Mouse (Mus musculus): Measurements from ENCODE around the gene Msi2.

The Msi2 gene

GRCm38 (mm10) chr11:88638254-88638653 is 80.1 kb downstream of the Msi2 start:
- CTCF ChIA-PET, result no interaction called here

DNA sequence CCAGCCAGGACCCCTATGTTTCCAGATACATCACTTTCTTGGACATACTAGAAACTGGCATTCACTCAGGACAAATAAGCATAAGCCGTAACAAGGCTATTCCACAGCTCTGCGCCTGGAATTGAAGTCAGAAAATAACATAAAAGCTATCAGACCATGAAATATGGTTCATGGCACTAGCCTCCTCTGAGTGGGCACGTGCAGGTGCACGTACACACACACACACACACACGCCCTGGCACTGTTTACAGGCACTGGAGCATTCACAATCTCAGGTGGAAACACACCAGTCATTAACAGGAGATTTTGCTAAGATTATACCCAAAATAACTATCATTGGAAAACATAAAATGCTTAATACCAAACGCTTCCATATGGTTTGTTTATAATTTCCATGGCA is 81.4 kb downstream of the Msi2 start:
- CTCF ChIA-PET, result interaction anchor here (0.6 to 1.0 kb wide), 2 partner anchors 22 to 1360 kb away, joined by 3 read pairs; no protein-coding TSS in a partner anchor

GRCm38 (mm10) chr11:88636319-88636718 is 82.0 kb downstream of the Msi2 start:
- CTCF ChIA-PET, result interaction anchor here (0.6 to 1.0 kb wide), 2 partner anchors 11 to 22 kb away, joined by 3 to 6 read pairs; no protein-coding TSS in a partner anchor

DNA sequence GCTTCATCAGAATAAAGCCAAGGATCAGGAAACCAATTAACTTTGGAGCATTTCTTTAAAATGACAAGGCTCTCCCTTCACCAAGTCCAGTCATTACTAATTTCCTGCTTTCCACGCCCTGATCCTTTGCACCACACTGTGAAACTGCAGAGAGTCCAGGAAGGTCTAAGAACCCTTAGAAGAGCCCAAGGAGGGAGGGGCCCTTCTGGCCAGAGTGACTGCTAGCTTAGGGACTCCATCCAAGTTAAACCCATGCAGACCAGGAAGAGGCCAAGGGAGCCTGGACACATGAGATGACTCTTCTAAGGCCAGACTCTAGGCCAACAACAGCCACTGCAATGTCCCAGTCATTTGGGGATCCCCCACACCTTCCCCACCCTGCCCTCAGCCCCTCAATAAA is 83.7 kb downstream of the Msi2 start:
- CTCF ChIA-PET, result interaction anchor here (0.6 kb wide), 1 partner anchor 222 kb away, joined by 12 read pairs; no protein-coding TSS in a partner anchor

DNA sequence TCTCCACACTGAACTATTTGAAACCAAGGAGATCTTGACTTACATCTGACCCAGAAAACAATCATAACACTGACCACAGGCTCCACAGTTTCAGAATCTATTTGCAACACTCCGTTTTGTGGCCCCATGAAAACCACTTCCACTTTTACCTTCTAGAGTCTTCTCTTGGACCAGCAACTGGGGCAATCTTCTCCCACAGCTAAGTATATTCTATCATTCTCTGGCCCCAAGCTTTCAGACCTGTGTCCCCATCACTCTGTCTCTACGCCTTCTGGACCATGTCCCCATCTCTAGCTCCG is 86.4 kb downstream of the Msi2 start:
- CTCF ChIA-PET, result no interaction called here

DNA sequence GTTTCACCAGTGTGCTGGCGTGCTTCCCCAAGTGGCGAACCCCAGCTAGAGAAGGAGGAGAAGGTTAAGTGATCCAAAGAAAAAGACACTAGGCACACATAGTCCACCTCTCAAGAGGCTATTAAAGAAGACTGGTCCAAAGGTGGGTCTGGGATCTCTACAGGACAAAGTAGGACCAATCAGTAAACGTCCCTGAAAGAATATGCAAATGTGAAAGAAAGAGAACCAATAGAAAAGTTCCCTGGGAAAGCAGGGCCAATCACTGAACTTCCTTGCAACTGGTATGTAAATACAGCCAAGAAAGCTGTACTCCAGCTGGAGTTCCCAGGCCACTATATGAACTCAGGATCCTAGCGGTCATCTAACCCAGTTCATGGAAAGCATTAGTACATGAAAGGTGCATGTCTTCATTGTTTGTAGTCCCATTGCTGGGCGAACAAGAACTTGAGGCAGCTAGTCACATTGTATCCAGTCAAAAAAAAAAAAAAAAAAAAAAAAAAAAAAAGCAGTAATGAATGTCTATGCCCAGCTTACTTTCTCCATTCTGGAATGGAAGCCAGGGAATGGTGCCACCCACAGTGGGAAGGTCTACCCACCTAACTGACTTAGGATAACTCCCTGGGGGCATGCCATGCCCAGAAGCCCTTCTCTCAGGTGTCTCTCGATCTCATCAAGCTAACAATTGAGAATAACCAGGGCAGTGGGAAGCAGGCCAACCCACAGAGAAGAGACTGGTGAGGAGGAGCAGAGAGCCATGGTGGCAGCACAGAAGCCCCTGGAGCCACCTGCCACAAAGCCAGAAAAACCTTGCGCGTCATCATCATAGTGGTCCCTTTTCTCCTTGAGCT is 87.0 kb downstream of the Msi2 start:
- CTCF ChIA-PET, result interaction anchor here (0.6 kb wide), 1 partner anchor 85 kb away, joined by 5 read pairs; no protein-coding TSS in a partner anchor

DNA sequence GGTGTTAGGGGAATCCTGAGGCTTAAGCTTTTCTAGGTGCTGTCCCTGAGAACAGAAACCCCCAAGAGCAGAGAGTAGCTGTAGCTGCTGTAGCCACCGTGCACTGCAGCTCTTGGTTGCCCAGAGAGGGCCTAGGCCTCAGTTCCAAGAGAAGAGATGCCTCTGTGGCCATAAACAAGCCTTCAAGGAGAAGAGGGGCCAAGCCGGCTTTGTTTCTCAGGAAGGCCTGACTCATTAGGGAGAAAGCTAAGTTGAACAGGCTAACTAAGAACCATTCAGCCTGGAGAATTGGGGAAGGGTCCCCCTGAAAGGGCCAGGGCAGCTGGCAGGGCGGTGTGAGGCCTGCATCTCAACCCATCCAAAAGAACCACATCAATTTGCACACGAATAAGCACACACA is 88.7 kb downstream of the Msi2 start:
- CTCF ChIA-PET, result no interaction called here

DNA sequence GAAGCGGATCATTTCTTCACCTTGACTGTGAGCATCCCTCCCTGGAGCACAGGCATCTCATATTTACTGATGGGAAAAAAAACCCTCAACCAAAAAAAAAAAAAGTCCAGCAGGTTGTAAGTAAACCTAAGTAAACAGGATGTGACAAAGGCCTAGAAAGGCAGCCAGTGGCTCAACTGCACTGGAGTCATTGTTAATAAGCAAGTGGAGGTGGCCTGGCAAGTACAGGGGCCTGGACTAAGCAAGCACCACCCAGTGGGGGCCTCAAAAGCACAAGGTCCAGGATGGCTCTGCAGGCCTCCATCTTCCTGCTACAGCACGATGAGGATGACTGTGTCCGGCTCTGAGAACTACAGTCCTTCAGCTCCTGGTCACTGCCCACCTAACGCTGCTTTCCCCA is 89.1 kb downstream of the Msi2 start:
- CTCF ChIA-PET, result no interaction called here

DNA sequence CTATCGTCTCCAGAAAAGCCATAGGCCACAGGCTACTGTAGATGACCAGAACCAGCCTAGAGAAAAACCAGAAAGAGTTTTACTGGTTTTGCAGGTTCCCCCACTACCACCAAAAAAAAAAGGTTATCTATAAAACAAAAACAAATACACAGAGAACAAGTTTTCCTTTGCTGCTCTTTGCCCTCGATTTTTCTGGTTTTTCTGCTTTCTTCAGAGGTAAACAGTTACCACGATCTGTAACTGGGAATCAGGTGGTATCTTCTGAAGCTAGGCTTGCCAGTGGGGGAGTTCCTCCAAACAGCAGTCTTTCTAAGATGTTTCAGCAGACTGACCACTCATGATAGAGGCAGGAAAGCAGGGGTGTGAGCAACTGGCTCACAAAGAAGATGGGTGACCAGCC is 89.6 kb downstream of the Msi2 start:
- CTCF ChIA-PET, result no interaction called here

DNA sequence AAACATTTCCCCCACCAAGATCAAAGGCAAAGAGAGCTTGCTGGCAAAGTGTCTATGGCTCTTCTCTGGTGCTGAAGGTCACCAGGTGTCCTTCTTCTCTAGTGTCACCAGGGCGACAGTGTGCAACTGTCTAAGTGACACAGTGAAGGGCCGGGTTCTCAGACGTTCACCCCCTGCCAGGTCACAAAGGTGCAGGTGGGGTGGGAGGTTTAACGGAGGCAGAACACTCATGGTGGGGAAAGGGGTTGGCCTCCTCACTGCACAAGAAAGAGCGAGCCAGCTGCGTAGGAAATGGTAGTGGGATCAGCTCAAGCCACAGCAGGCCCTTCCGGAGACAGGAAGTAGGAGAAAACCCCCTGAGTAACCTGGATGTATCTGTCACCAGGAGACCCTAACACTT is 91.0 kb downstream of the Msi2 start:
- CTCF ChIA-PET, result no interaction called here

GRCm38 (mm10) chr11:88626576-88626975 is 91.7 kb downstream of the Msi2 start:
- CTCF ChIA-PET, result no interaction called here

DNA sequence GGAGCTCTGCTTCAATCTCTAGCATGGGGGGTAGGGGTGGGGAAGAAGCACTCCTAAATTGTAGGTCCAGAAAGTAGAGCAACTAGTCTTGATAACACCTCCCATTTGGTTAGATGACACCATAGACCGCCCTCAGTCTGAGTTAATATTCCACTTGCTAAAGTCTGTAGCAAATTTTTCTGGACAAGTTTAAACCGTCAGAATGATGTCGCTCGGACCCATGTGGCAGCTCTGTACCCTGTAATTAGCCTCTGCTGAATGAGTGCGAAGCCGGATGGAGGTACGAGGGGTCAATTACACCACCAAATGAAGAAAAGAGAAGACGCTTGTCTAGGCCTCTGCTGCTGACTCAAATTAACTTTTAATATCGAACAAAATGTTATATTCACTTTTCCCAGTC is 92.3 kb downstream of the Msi2 start:
- CTCF ChIA-PET, result interaction anchor here (0.6 to 0.8 kb wide), 3 partner anchors 10 to 73 kb away, joined by 6 read pairs; no protein-coding TSS in a partner anchor

- CTCF ChIA-PET, result interaction anchor here (0.8 kb wide), 1 partner anchor 11 kb away, joined by 6 read pairs; no protein-coding TSS in a partner anchor
Measured at GRCm38 (mm10) chr11:88625063-88625462, 93.2 kb downstream of the Msi2 start.

DNA sequence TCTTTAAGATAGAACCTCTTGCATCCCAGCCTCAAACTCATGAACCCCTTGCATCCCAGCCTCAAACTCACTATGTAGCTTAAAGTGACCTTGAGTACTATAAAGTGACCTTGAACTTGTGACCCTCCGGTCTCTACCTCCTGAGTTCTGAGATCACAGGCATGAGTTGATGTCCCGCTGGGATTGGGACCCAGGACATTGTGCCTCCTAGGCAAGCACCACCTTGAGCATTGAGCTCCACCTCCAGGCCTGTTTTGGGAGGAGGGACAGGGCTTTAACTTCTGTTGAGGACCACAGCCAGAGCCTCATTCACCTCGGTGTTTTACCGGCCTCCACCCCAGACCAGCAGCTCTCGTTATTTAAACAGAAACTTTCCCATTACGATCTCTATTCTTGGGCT is 93.7 kb downstream of the Msi2 start:
- CTCF ChIA-PET, result no interaction called here

- CTCF ChIA-PET, result no interaction called here
Measured at GRCm38 (mm10) chr11:88623671-88624070, 94.6 kb downstream of the Msi2 start.

GRCm38 (mm10) chr11:88622496-88622895 is 95.8 kb downstream of the Msi2 start:
- CTCF ChIA-PET, result no interaction called here

- CTCF ChIA-PET, result no interaction called here
Measured at GRCm38 (mm10) chr11:88621789-88622188, 96.5 kb downstream of the Msi2 start.

DNA sequence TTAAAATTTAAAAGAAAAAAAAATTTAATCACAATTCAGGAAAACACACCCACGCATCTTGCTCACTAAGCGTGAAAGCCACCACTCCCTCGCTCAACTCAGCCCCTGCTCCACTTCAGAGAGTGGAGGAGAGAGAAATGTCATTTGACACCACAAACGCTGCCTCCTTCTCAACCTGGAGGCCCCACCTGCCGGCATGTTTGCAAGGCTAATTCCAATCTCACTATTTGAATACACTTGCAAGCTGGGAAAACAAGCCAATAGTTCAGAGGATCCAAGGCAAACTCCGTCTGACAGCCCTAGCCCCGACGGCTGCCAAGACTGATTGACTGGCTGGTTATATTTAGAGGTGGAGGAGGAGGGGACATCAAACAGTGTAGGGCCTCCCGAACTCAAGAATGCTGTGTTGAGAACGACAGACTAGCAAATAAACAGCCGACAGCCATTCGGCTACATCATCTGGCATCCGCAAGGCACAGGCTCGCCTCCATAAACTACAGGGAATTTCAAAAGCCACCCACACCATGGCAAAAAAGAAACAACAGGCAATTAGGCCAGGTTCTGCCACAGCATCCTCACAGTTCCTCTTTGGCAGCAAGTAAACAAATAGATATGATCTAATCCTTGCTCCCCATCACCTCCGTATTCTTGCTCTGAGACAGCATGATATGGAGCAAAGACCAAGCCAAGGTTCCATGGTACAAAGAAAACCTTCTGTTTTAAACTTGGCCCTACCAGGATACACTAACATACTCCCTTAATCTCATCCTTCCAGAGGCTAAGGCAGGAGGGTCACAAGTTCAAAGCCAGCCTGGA is 97.9 kb downstream of the Msi2 start:
- CTCF ChIA-PET, result no interaction called here

- CTCF ChIA-PET, result no interaction called here
Measured at GRCm38 (mm10) chr11:88619468-88620157, 98.7 kb downstream of the Msi2 start.

DNA sequence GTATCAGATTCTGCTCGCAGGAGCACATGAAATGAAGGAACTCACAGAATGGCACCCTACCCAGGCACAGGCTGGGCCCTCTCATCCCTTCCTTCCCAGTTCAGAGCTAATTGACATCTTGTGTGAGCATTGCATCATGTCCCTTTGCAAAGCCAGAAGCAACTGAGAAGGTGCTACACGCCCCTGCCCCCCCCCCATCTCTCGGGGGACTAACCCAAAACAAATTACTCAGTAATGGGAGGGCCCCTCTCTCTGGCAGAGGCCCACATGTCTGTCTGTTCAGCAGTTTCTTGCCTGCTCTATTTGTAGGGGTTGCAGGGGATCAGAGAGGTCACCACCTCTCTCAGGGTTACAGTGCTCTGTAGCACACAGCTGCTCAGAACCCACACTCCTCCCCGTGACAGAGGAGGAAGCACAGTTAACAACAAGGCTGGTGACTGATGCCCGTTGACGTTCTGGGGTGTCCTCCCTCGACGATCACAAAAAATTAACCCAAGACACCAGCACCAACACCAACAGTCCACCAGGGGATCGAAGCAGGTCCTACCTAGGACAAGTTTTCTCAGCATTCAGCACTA is 99.5 kb downstream of the Msi2 start:
- CTCF ChIA-PET, result interaction anchor here (0.7 kb wide), 1 partner anchor 75 kb away, joined by 3 read pairs; no protein-coding TSS in a partner anchor

- CTCF ChIA-PET, result interaction anchor here (0.7 kb wide), 1 partner anchor 75 kb away, joined by 3 read pairs; no protein-coding TSS in a partner anchor
Measured at GRCm38 (mm10) chr11:88618005-88618501, 100.3 kb downstream of the Msi2 start.

GRCm38 (mm10) chr11:88617380-88617779 is 100.9 kb downstream of the Msi2 start:
- CTCF ChIA-PET, result no interaction called here
